Mouse (Mus musculus) neural tube, embryonic 11.5 days (tissue): ENCODE results near the gene Rassf3. TPM values are rescaled to one million over a fixed set of nuclear protein-coding genes. Genes with fewer than 3 reads are reported as not detected.

Source experiments
- ATAC-seq: fragments of 200-750 bp; cut with Nextera tagmentation; 2 replicates; pipeline ENCODE4 v1.8.0; 2017; ENCODE audit warnings: moderate number of reproducible peaks, mild to moderate bottlenecking, moderate TSS enrichment, moderate library complexity; ENCODE audit not compliant: insufficient read depth, low FRiP score, low TSS enrichment
- DNase-seq: peaks from one replicate; pipeline ENCODE4 v3.0.0-alpha.2; 2015; ENCODE audit warnings: low spot score
- H3K27ac ChIP-seq: fragments of 300-500 bp; sonication (generic); 2 replicates; pipeline ENCODE4 v1.5.1; 2014; ENCODE audit warnings: low read depth, mild to moderate bottlenecking, low read length
- H3K27me3 ChIP-seq: fragments of 300-500 bp; sonication (generic); 2 replicates; pipeline ENCODE4 v1.6.1; 2014; ENCODE audit warnings: mild to moderate bottlenecking, low read length, mixed read lengths; ENCODE audit not compliant: control insufficient read depth, insufficient read depth
- H3K36me3 ChIP-seq: fragments of 300-500 bp; sonication (generic); 2 replicates; pipeline ENCODE4 v1.6.1; 2014; ENCODE audit warnings: mild to moderate bottlenecking, low read length, moderate library complexity, mixed read lengths; ENCODE audit not compliant: control insufficient read depth, insufficient read depth
- H3K4me1 ChIP-seq: fragments of 300-500 bp; sonication (generic); 2 replicates; pipeline ENCODE4 v1.6.1; 2014; ENCODE audit warnings: low read length, mixed read lengths; ENCODE audit not compliant: control insufficient read depth, insufficient read depth
- H3K4me2 ChIP-seq: fragments of 300-500 bp; sonication (generic); 2 replicates; pipeline ENCODE4 v1.6.1; 2014; ENCODE audit warnings: low read depth, mild to moderate bottlenecking, moderate library complexity
- H3K4me3 ChIP-seq: fragments of 300-500 bp; sonication (generic); 2 replicates; pipeline ENCODE4 v1.5.1; 2014; ENCODE audit warnings: low read depth, low read length
- H3K9ac ChIP-seq: fragments of 300-500 bp; sonication (generic); 2 replicates; pipeline ENCODE4 v1.6.1; 2014; ENCODE audit warnings: mild to moderate bottlenecking, low read length
- H3K9me3 ChIP-seq: fragments of 300-500 bp; sonication (generic); 2 replicates; pipeline ENCODE4 v1.6.1; 2016; ENCODE audit warnings: low read length; ENCODE audit not compliant: control insufficient read depth
- WGBS: fragments of 180-500 bp; shearing (Covaris S2); extraction: QIAGEN DNeasy Blood & Tissue Kit; methylation state at CpG from one replicate; pipeline ENCODE4 v1.1.7; 2014; 5-methylcytosine and 5-hydroxymethylcytosine counted together
- polyA plus RNA-seq: library from polyadenylated mRNA; unstranded; fragments of >200 nt; fragmentation: Nextera tagmentation; extraction: Ambion mirVana; gene quantifications from 2 replicates; pipeline ENCODE4 v1.2.1, GENCODE M21; 2014

Gene Rassf3
- polyA plus RNA-seq, 1 experiment from 2014 or later = 10.9 TPM

GRCm38 (mm10) chr10:121419640-121420470 lies 56.3 kb downstream of the Rassf3 start:
- Histone ChIP-seq H3K9me3 (no peaks in the 10 kb centered on the region), H3K4me2 (no peak overlapping the region), H3K4me3 (no peak overlapping the region), H3K27me3 (no peaks in the 10 kb centered on the region), H3K36me3 (no peaks in the 10 kb centered on the region), H3K4me1 (peaks cover 9% of the 10 kb centered on the region), H3K27ac (no peak overlapping the region), H3K9ac (no peak overlapping the region)
- 54% methylated on average over 22 of the region's 22 CpGs for WGBS
- DNase-seq (no peak), ATAC-seq (peak; percentile 72)

GRCm38 (mm10) chr10:121418835-121419234 lies 57.3 kb downstream of the Rassf3 start:
- no peak overlapping the region for H3K9ac ChIP-seq
- H3K27ac ChIP-seq = no peak overlapping the region
- WGBS = 85% methylated on average over 14 of the region's 14 CpGs
- ATAC-seq (no peak), DNase-seq (no peak)
- H3K4me3 ChIP-seq = no peak overlapping the region
- H3K4me2 ChIP-seq = no peak overlapping the region
- H3K4me1 ChIP-seq = peaks cover 7% of the 10 kb centered on the region
- H3K27me3 ChIP-seq = no peaks in the 10 kb centered on the region
- H3K36me3 ChIP-seq = no peaks in the 10 kb centered on the region
- no peaks in the 10 kb centered on the region for H3K9me3 ChIP-seq

GRCm38 (mm10) chr10:121414127-121414526 lies 62.0 kb downstream of the Rassf3 start:
- DNase-seq = no peak

GRCm38 (mm10) chr10:121412824-121413223 lies 63.3 kb downstream of the Rassf3 start:
- H3K36me3 ChIP-seq = no peaks in the 10 kb centered on the region
- no peak overlapping the region for H3K27ac ChIP-seq
- 87% methylated on average over 17 of the region's 17 CpGs for WGBS
- no peak overlapping the region for H3K9ac ChIP-seq
- H3K4me1 ChIP-seq = no peaks in the 10 kb centered on the region
- H3K4me2 ChIP-seq = no peak overlapping the region
- ATAC-seq = no peak
- H3K4me3 ChIP-seq = no peak overlapping the region
- no peaks in the 10 kb centered on the region for H3K9me3 ChIP-seq
- no peak for DNase-seq
- no peaks in the 10 kb centered on the region for H3K27me3 ChIP-seq

More at GRCm38 (mm10) chr10:121414127-121414526, 62.0 kb downstream of the Rassf3 start:
- ATAC-seq = no peak
- H3K4me2 ChIP-seq = no peak overlapping the region
- no peaks in the 10 kb centered on the region for H3K9me3 ChIP-seq
- H3K9ac ChIP-seq = no peak overlapping the region
- no peaks in the 10 kb centered on the region for H3K27me3 ChIP-seq
- H3K27ac ChIP-seq = no peak overlapping the region
- no peaks in the 10 kb centered on the region for H3K4me1 ChIP-seq
- H3K4me3 ChIP-seq = no peak overlapping the region
- H3K36me3 ChIP-seq = no peaks in the 10 kb centered on the region
- WGBS = 68% methylated on average over 13 of the region's 13 CpGs

GRCm38 (mm10) chr10:121411721-121412455 lies 64.3 kb downstream of the Rassf3 start:
- no peaks in the 10 kb centered on the region for H3K4me1 ChIP-seq

GRCm38 (mm10) chr10:121409717-121410116 lies 66.4 kb downstream of the Rassf3 start:
- no peaks in the 10 kb centered on the region for H3K36me3 ChIP-seq
- no peaks in the 10 kb centered on the region for H3K27me3 ChIP-seq
- H3K4me2 ChIP-seq = no peak overlapping the region
- ATAC-seq (no peak), DNase-seq (no peak)
- 69% methylated on average over 7 of the region's 7 CpGs for WGBS
- no peaks in the 10 kb centered on the region for H3K9me3 ChIP-seq
- no peak overlapping the region for H3K4me3 ChIP-seq
- no peak overlapping the region for H3K27ac ChIP-seq
- H3K9ac ChIP-seq = no peak overlapping the region
- no peaks in the 10 kb centered on the region for H3K4me1 ChIP-seq

More at GRCm38 (mm10) chr10:121411721-121412455, 64.3 kb downstream of the Rassf3 start:
- Histone ChIP-seq H3K4me2 (no peak overlapping the region), H3K9me3 (no peaks in the 10 kb centered on the region), H3K27ac (no peak overlapping the region), H3K27me3 (no peaks in the 10 kb centered on the region), H3K9ac (no peak overlapping the region), H3K4me3 (no peak overlapping the region), H3K36me3 (no peaks in the 10 kb centered on the region)
- 81% methylated on average over 11 of the region's 11 CpGs for WGBS
- DNase-seq (no peak), ATAC-seq (no peak)

- Histone ChIP-seq H3K36me3 (no peaks in the 10 kb centered on the region), H3K9ac (no peak overlapping the region), H3K27ac (no peak overlapping the region), H3K4me2 (no peak overlapping the region), H3K27me3 (no peaks in the 10 kb centered on the region), H3K4me3 (no peak overlapping the region), H3K4me1 (no peaks in the 10 kb centered on the region), H3K9me3 (no peaks in the 10 kb centered on the region)
- ATAC-seq (no peak), DNase-seq (no peak)
- WGBS = 58% methylated on average over 6 of the region's 9 CpGs
Measured at GRCm38 (mm10) chr10:121403946-121404345, 72.2 kb downstream of the Rassf3 start.

GRCm38 (mm10) chr10:121403104-121403503 lies 73.0 kb downstream of the Rassf3 start:
- H3K4me3 ChIP-seq = no peak overlapping the region
- H3K4me1 ChIP-seq = no peaks in the 10 kb centered on the region
- no peaks in the 10 kb centered on the region for H3K36me3 ChIP-seq
- no peak overlapping the region for H3K9ac ChIP-seq
- H3K4me2 ChIP-seq = no peak overlapping the region
- H3K27me3 ChIP-seq = no peaks in the 10 kb centered on the region
- no peak overlapping the region for H3K27ac ChIP-seq
- 62% methylated on average over 9 of the region's 9 CpGs for WGBS
- DNase-seq = no peak
- H3K9me3 ChIP-seq = no peaks in the 10 kb centered on the region
- no peak for ATAC-seq
